In the genomic region with DNA sequence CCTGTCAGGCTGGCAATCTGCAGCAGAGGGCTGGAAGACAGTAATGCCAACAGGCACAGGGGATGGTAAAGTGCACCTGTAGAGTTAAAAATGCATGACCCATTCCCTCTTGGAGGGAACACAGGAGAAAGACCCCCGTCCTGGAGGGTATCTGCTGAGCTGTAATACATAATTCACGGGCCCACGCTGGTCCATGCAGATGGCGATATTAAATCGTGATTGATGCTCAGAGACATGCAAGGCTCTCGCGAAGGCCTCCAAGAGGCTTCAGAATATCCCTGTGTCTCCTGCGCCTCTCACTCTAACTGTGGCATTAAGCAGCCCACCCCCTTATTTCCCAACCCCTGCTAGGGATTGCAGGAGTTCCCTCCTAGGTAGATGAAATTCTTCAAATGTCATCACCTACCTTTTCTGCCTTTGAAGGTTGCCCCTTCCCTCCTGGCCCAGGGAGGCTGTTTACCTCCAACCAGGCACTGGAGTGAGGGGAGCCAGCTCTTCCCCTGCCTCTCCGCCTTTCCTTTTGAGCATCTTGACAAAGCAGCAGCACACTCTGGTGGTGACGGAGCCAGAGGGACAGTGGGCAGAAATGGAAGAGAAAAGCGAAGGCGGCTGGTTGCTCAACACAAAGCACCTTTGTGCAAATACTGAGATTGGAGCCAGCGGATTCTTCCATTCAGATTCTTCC, we compare ENCODE assay signal across 9 mouse cellular contexts. TPM values are rescaled to one million over a fixed set of nuclear protein-coding genes. Genes with fewer than 3 reads are reported as not detected.
DNase-seq lines count a peak whose midpoint lies in the region; ATAC-seq and TF ChIP-seq lines count a peak whose summit lies in the region.
"Had no signal": no experiment of that assay in that cellular context is flagged by ENCODE, and none has a peak within 500 bp of the region (broad histone marks: within the 10 kb centered on the region; RNA-seq: fewer than 3 reads in every experiment).

No protein-coding gene starts in this region.

- H3K36me3 ChIP-seq in C2C12 (ENCODE audit: control insufficient read depth, insufficient read depth): peaks cover 27% of the 10 kb centered on the region
- peaks cover 14% of the 10 kb centered on the region for H3K36me3 ChIP-seq in forebrain, embryonic 13.5 days (ENCODE audit: poor library complexity, severe bottlenecking)
- no peaks in the 10 kb centered on the region for H3K36me3 ChIP-seq in limb, embryonic 11.5 days (ENCODE audit: control insufficient read depth, insufficient read depth, low read length)
- H3K36me3 ChIP-seq: lung, embryonic 15.5 days had no signal

- 43% methylated on average over 13 of the region's 13 CpGs for WGBS in forebrain, embryonic 13.5 days
- 58% methylated on average over 13 of the region's 13 CpGs for WGBS in limb, embryonic 11.5 days

- peaks cover 71% of the 10 kb centered on the region for H3K79me2 ChIP-seq in C2C12 (ENCODE audit: control insufficient read depth, insufficient read depth)

- H3K9me3 ChIP-seq in forebrain, embryonic 13.5 days (replicated peaks): no peaks in the 10 kb centered on the region
- no peaks in the 10 kb centered on the region for H3K9me3 ChIP-seq in limb, embryonic 11.5 days (ENCODE audit: control insufficient read depth, low read length)
- H3K9me3 ChIP-seq: lung, embryonic 15.5 days had no signal

- ATAC-seq in forebrain, embryonic 13.5 days: peak; percentile 82
- ATAC-seq in limb, embryonic 11.5 days (ENCODE audit: insufficient number of reproducible peaks, low FRiP score, low TSS enrichment, low read depth): no peak

- H3K9ac ChIP-seq in forebrain, embryonic 13.5 days: peak overlapping the region; percentile 23; the same call in 1 of the 2 replicates
- H3K9ac ChIP-seq in limb, embryonic 11.5 days (ENCODE audit: low read length): no peak overlapping the region
- H3K9ac ChIP-seq: lung, embryonic 15.5 days had no signal

- peaks cover 26% of the 10 kb centered on the region for H3K4me1 ChIP-seq in forebrain, embryonic 13.5 days
- peaks cover 21% of the 10 kb centered on the region for H3K4me1 ChIP-seq in limb, embryonic 11.5 days (ENCODE audit: control insufficient read depth, insufficient read depth, low read length)

- H3ac ChIP-seq in C2C12 (ENCODE audit: control insufficient read depth, insufficient read length, low read depth): no peak overlapping the region

- H3K4me2 ChIP-seq in forebrain, embryonic 13.5 days: peak overlapping the region; percentile 11
- no peak overlapping the region for H3K4me2 ChIP-seq in limb, embryonic 11.5 days (ENCODE audit: low read depth, severe bottlenecking)
- H3K4me2 ChIP-seq: lung, embryonic 15.5 days had no signal

- H3K27me3 ChIP-seq in C2C12 (ENCODE audit: control insufficient read depth, insufficient read depth, insufficient read length): no peaks in the 10 kb centered on the region
- H3K27me3 ChIP-seq in forebrain, embryonic 13.5 days: 0 out of 2 replicates have a peak, but pooled peaks cover 7% of the 10 kb centered on the region
- no peaks in the 10 kb centered on the region for H3K27me3 ChIP-seq in limb, embryonic 11.5 days (ENCODE audit: control insufficient read depth, insufficient read depth, low read length)
- H3K27me3 ChIP-seq: lung, embryonic 15.5 days had no signal

- peak; percentile 39 to 49 for DNase-seq in cerebellum, postnatal 4 days (ENCODE audit: low spot score in 2 of 2)
- no peak for DNase-seq in cerebellum, adult 18-20 months
- DNase-seq in limb, embryonic 11.5 days (ENCODE audit: low spot score): peak; percentile 69
- DNase-seq in ovary, postnatal 10 days (ENCODE audit: low spot score): no peak
- DNase-seq in urinary bladder, postnatal 4 days (ENCODE audit: low spot score in 2 of 2): no peak
- no peak for DNase-seq in ovary, postnatal 14 days (ENCODE audit: low spot score)

- peak overlapping the region; percentile 8; the same call in 1 of the 2 replicates for H3K27ac ChIP-seq in forebrain, embryonic 13.5 days
- no peak overlapping the region for H3K27ac ChIP-seq in limb, embryonic 11.5 days (replicated peaks; ENCODE audit: low read depth, low read length)
- H3K27ac ChIP-seq: lung, embryonic 15.5 days had no signal

- no peak overlapping the region for H3K4me3 ChIP-seq in C2C12 (ENCODE audit: insufficient read depth, poor library complexity, severe bottlenecking)
- H3K4me3 ChIP-seq in forebrain, embryonic 13.5 days: no peak overlapping the region
- no peak overlapping the region for H3K4me3 ChIP-seq in limb, embryonic 11.5 days (ENCODE audit: low read depth, low read length)
- H3K4me3 ChIP-seq: lung, embryonic 15.5 days had no signal

- TF ChIP-seq CTCF in C2C12 (IDR thresholded peaks at IDR 0.05; ENCODE audit: control insufficient read depth, insufficient read depth, insufficient read length): no peak

- H3K79me3 ChIP-seq in C2C12 (ENCODE audit: low read depth): peaks cover 44% of the 10 kb centered on the region

TF ChIP-seq in C2C12, 6 proteins besides CTCF, POLR2A, EP300 and RAD21:
- TF ChIP-seq MYOG (IDR thresholded peaks at IDR 0.05; ENCODE audit: control insufficient read depth, extremely low read depth, insufficient read length) (no peak), CEBPB (IDR thresholded peaks at IDR 0.05; ENCODE audit: low read depth) (peak; percentile 79)

RNA-seq across cellular contexts. Expression of gene Nrp2, which starts 14.6 kb away (rescaled TPM):
- 16.8 TPM for polyA plus RNA-seq in C2C12 (2012; fragmentation: generic; extraction: Trizol)
- polyA plus RNA-seq in forebrain, embryonic 13.5 days (2015; fragmentation: Nextera tagmentation; extraction: Ambion mirVana): 19.5 and 28.3 TPM in 2 replicates
- polyA plus RNA-seq in limb, embryonic 11.5 days (2014; fragmentation: Nextera tagmentation; extraction: Ambion mirVana): 58.9 and 65.0 TPM in 2 replicates

Comparison
In these comparisons a context has a peak if more than half of its experiments do, and no peak if none do; other contexts are left out.
1. DNase-seq: peak in cerebellum, postnatal 4 days (2 of 2) and limb, embryonic 11.5 days (single experiment); none in cerebellum, adult 18-20 months (0 of 2), ovary, postnatal 10 days (single experiment), urinary bladder, postnatal 4 days (0 of 2) and ovary, postnatal 14 days (single experiment).